Mouse (Mus musculus): ENCODE measurements at regions not wholly inside any gene's neighbourhood (a gene's known extent, or its start where the extent isn't known, plus 50 kb on each side); places are given as distances from the start of the nearest gene placed in this dataset.
"Not testable (repeated sequence)": the region's sequence is repeated elsewhere in the genome, so short reads cannot be mapped to it uniquely, and the experiment has no call there.

GRCm38 (mm10) chr11:23079936-23080794 lies 72.8 kb downstream of the Fam161a start:
- ATAC-seq (ENCODE audit: low TSS enrichment): no peak

- no peak for ATAC-seq (ENCODE audit: low TSS enrichment)
These were observed 74.3 kb downstream of the Fam161a start for GRCm38 (mm10) chr11:23081616-23082015.

- not testable (repeated sequence) for ATAC-seq (ENCODE audit: low TSS enrichment)
These were observed 76.5 kb downstream of the Fam161a start for GRCm38 (mm10) chr11:23083811-23084210.

GRCm38 (mm10) chr11:23095287-23095686 lies 88.0 kb downstream of the Fam161a start:
- ATAC-seq (ENCODE audit: low TSS enrichment): no peak

- ATAC-seq (ENCODE audit: low TSS enrichment): not testable (repeated sequence)
These were observed 88.4 kb downstream of the Fam161a start for GRCm38 (mm10) chr11:23095723-23096122.

- no peak for ATAC-seq (ENCODE audit: low TSS enrichment)
These were observed 89.3 kb downstream of the Fam161a start for GRCm38 (mm10) chr11:23096451-23097222.

- no peak for ATAC-seq (ENCODE audit: low TSS enrichment)
These were observed 89.8 kb downstream of the Fam161a start for GRCm38 (mm10) chr11:23097223-23097490.

GRCm38 (mm10) chr11:23114636-23115035 lies 107.3 kb downstream of the Fam161a start:
- ATAC-seq (ENCODE audit: low TSS enrichment): no peak

- no peak for ATAC-seq (ENCODE audit: low TSS enrichment)
These were observed 113.3 kb downstream of the Fam161a start for GRCm38 (mm10) chr11:23120533-23121210.

- peak; percentile 97 for ATAC-seq (ENCODE audit: low TSS enrichment)
These were observed 117.0 kb downstream of the Fam161a start for GRCm38 (mm10) chr11:23124198-23124951.

GRCm38 (mm10) chr11:23131122-23131521 lies 123.8 kb downstream of the Fam161a start:
- no peak for ATAC-seq (ENCODE audit: low TSS enrichment)

- no peak for ATAC-seq (ENCODE audit: low TSS enrichment)
These were observed 124.2 kb upstream of the Xpo1 start for GRCm38 (mm10) chr11:23131632-23132031.

- ATAC-seq (ENCODE audit: low TSS enrichment): no peak
These were observed 115.3 kb upstream of the Xpo1 start for GRCm38 (mm10) chr11:23140429-23141099.

GRCm38 (mm10) chr11:23141100-23141837 lies 114.6 kb upstream of the Xpo1 start:
- no peak for ATAC-seq (ENCODE audit: low TSS enrichment)

GRCm38 (mm10) chr11:23148048-23148596 lies 107.7 kb upstream of the Xpo1 start:
- ATAC-seq (ENCODE audit: low TSS enrichment): no peak

- ATAC-seq (ENCODE audit: low TSS enrichment): no peak
These were observed 106.1 kb upstream of the Xpo1 start for GRCm38 (mm10) chr11:23149556-23150244.

GRCm38 (mm10) chr11:23154851-23155250 lies 101.0 kb upstream of the Xpo1 start:
- no peak for ATAC-seq (ENCODE audit: low TSS enrichment)

GRCm38 (mm10) chr11:23168546-23169218 lies 87.2 kb upstream of the Xpo1 start:
- no peak for ATAC-seq (ENCODE audit: low TSS enrichment)
